Mouse (Mus musculus) gastrocnemius, adult 2 months (tissue): ENCODE measurements around the gene Hist1h4i. TPM values are rescaled to one million over a fixed set of nuclear protein-coding genes. Genes with fewer than 3 reads are reported as not detected.
"Not testable (repeated sequence)": the region's sequence is repeated elsewhere in the genome, so short reads cannot be mapped to it uniquely, and the experiment has no call there.

Source experiments
- DNase-seq: peaks from one replicate; pipeline ENCODE4 v3.0.0; 2022
- H3K27ac ChIP-seq: fragments of 200-600 bp; 2 replicates; pipeline ENCODE4 v1.8.1; 2022; ENCODE audit warnings: mild to moderate bottlenecking
- H3K4me3 ChIP-seq: fragments of 200-600 bp; 2 replicates; pipeline ENCODE4 v1.8.1; 2022; ENCODE audit warnings: mild to moderate bottlenecking, moderate library complexity
- CTCF ChIP-seq: fragments of 200-600 bp; IDR thresholded peaks from 2 replicates; pipeline ENCODE4 v1.8.1; 2022; ENCODE audit warnings: antibody characterized with exemption, mild to moderate bottlenecking, moderate library complexity
- intact Hi-C: fragments of 180-260 bp; cut with DNase I; formaldehyde crosslinking; loops from one replicate; pipeline ENCODE4 v1.15.1; 2025
- total RNA-seq, 2 experiments: library from RNA; stranded (reverse); gene quantifications; 2 replicates each; pipeline ENCODE4 v1.2.3; 2021

Gene Hist1h4i
- total RNA-seq, 2 experiments from 2014 or later: 24.1 to 25.0 TPM

- intact Hi-C loops: loop anchor here (5.0 kb wide), 4 partner anchors 266 to 1704 kb away; partner anchors contain the start of genes Hist1h1e, Hist1h2bb, Hist1h2be and Hist1h3c
Measured at GRCm38 (mm10) chr13:22043503-22044431, 2.6 kb upstream of the Hist1h4i start.

GRCm38 (mm10) chr13:22042568-22043502, 1.7 kb upstream of the Hist1h4i start, which contains the start of the genes Hist1h2ag and Hist1h2bj:
TSS of gene Hist1h2ag (minus strand) at chr13:22042944.
TSS of gene Hist1h2bj (plus strand) at chr13:22043214.
- intact Hi-C loops: loop anchor here (5.0 kb wide), 4 partner anchors 266 to 1704 kb away; partner anchors contain the start of genes Hist1h1e, Hist1h2bb, Hist1h2be and Hist1h3c
- H3K27ac ChIP-seq: peak within 1 kb of the TSS; percentile 81
- peak; percentile 76 for DNase-seq
- H3K4me3 ChIP-seq: peak within 1 kb of the TSS; percentile 71

More at GRCm38 (mm10) chr13:22043503-22044431, 2.6 kb upstream of the Hist1h4i start:
- peak; percentile 74 for TF ChIP-seq CTCF
- Histone ChIP-seq H3K4me3 (peak overlapping the region; percentile 71), H3K27ac (peak overlapping the region; percentile 81)
- no peak for DNase-seq

- TF ChIP-seq CTCF: no peak
- peak overlapping the region; percentile 70 for H3K4me3 ChIP-seq
- no peak for DNase-seq
- H3K27ac ChIP-seq: peak overlapping the region; percentile 75; the same call in 1 of the 2 replicates
- intact Hi-C loops: loop anchor here (5.0 kb wide), 4 partner anchors 265 to 1705 kb away; partner anchors contain the start of genes Hist1h1e, Hist1h2bb, Hist1h2be and Hist1h3c
Measured at GRCm38 (mm10) chr13:22041651-22042567, 747 bp upstream of the Hist1h4i start.

- no peak for TF ChIP-seq CTCF
- DNase-seq: no peak
- H3K4me3 ChIP-seq: peak overlapping the region; percentile 70
- H3K27ac ChIP-seq: peak overlapping the region; percentile 75
- intact Hi-C loops: loop anchor here (5.0 kb wide), 4 partner anchors 263 to 1707 kb away; partner anchors contain the start of genes Hist1h1e, Hist1h2bb, Hist1h2be and Hist1h3c
Measured at GRCm38 (mm10) chr13:22040464-22041141, 559 bp downstream of the Hist1h4i start.

GRCm38 (mm10) chr13:22039951-22040463, 1.2 kb downstream of the Hist1h4i start:
- TF ChIP-seq CTCF: no peak
- no peak for DNase-seq
- Histone ChIP-seq H3K4me3 (peak overlapping the region; percentile 70), H3K27ac (no peak overlapping the region)
- intact Hi-C loops: loop anchor here (5.0 kb wide), 4 partner anchors 263 to 1707 kb away; partner anchors contain the start of genes Hist1h1e, Hist1h2bb, Hist1h2be and Hist1h3c

GRCm38 (mm10) chr13:22039364-22039763, 1.8 kb downstream of the Hist1h4i start:
- H3K27ac ChIP-seq: no peak overlapping the region
- intact Hi-C loops: no loop called here
- no peak for TF ChIP-seq CTCF
- DNase-seq: no peak
- H3K4me3 ChIP-seq: no peak overlapping the region

GRCm38 (mm10) chr13:22037415-22037814, 3.7 kb downstream of the Hist1h4i start:
- no peak for DNase-seq
- Histone ChIP-seq H3K27ac (no peak overlapping the region), H3K4me3 (no peak overlapping the region)
- intact Hi-C loops: no loop called here
- TF ChIP-seq CTCF: no peak

- intact Hi-C loops: no loop called here
- Histone ChIP-seq H3K27ac (no peak overlapping the region), H3K4me3 (no peak overlapping the region)
- TF ChIP-seq CTCF: no peak
- no peak for DNase-seq
Measured at GRCm38 (mm10) chr13:22036986-22037385, 4.2 kb downstream of the Hist1h4i start.

- intact Hi-C loops: no loop called here
- H3K4me3 ChIP-seq: peak overlapping the region; percentile 70
- no peak for TF ChIP-seq CTCF
- H3K27ac ChIP-seq: no peak overlapping the region
- no peak for DNase-seq
Measured at GRCm38 (mm10) chr13:22036149-22036956, 4.8 kb downstream of the Hist1h4i start.

GRCm38 (mm10) chr13:22035267-22036148, 5.7 kb downstream of the Hist1h4i start, which contains the start of the genes Hist1h2ah and Hist1h2bk:
TSS of gene Hist1h2ah (minus strand) at chr13:22035568.
TSS of gene Hist1h2bk (plus strand) at chr13:22035870.
- intact Hi-C loops, H3K27ac ChIP-seq: not testable (repeated sequence)
- peak; percentile 72 for DNase-seq
- peak within 1 kb of the TSS; percentile 70 for H3K4me3 ChIP-seq
